Mouse (Mus musculus): Measurements from ENCODE around the gene Fbxl18.

DNA sequence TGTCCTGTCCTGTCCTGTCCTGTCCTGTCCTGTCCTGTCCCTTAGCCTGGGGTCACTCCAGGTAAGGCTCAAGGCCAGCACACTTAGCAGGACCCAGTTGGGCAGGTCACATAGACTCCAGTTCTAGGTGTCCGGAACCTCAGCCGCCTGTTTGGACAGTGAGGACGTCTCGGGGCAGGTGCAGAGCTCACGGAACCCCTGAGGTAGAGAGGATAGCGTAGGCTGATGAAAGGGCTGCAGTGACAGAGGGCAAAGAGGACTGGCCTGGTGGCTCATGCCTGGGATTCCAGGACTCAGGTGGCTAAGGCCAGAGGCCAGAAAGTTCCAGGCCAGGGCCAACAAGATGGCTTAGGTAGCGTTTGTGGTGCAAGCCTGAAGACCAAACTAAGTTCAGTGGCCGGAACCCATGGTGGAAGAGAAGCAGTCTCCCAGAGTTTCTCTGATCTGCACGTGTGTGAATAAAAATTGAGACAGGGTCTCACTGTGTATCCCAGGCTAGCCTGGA, 36.1 kb upstream of the Fbxl18 start:
- TF ChIP-seq CTCF (IDR thresholded peaks at IDR 0.05; ENCODE audit: extremely low read depth, insufficient read length, insufficient replicate concordance, low read depth, low read length) (no peak), POLR2A (IDR thresholded peaks at IDR 0.05; ENCODE audit: low read depth, low read length) (no peak)
